Mouse (Mus musculus): ENCODE results near the gene Nol10.

DNA sequence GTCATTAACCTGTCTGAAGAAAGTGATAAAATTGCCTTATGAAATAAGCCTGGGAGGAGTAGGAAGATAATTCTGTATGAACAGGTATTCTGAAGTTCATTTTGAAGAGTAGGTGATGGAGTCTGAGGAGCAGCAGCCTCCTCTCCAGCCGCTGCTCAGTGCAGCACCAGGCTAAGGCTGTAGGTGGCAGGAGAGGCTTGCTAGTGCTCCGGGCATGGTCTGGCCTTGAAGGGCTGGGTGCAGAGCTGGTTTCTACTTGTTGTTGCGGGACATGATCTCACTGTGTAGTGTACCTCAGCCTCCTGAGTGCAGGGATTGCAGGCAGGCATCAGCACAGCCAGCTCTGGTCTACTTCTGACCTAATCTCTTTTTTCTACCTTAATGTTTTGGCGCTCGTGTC, 18.7 kb downstream of the Nol10 start:
- no peak for TF ChIP-seq EP300 (IDR thresholded peaks at IDR 0.05; ENCODE audit: low read depth)
- peak; percentile 86 for TF ChIP-seq CTCF (IDR thresholded peaks at IDR 0.05; ENCODE audit: low read depth)

Measured in heart, postnatal 0 days (tissue).